Mouse (Mus musculus) limb, embryonic 12.5 days (tissue): ENCODE measurements around the gene Trim15. TPM values are rescaled to one million over a fixed set of nuclear protein-coding genes. Genes with fewer than 3 reads are reported as not detected.

Experiments
- ATAC-seq: fragments of 200-750 bp; cut with Nextera tagmentation; 2 replicates; pipeline ENCODE4 v1.8.0; 2017; ENCODE audit warnings: low read depth, moderate TSS enrichment; ENCODE audit not compliant: insufficient number of reproducible peaks, insufficient read depth, low FRiP score, low TSS enrichment
- H3K27ac ChIP-seq: fragments of 300-500 bp; sonication (generic); 2 replicates; pipeline ENCODE4 v1.5.1; 2016; ENCODE audit warnings: mild to moderate bottlenecking, moderate library complexity
- H3K27me3 ChIP-seq: fragments of 300-500 bp; sonication (generic); 2 replicates; pipeline ENCODE4 v1.6.1; 2016; ENCODE audit warnings: mild to moderate bottlenecking, moderate library complexity
- H3K36me3 ChIP-seq: fragments of 300-500 bp; sonication (generic); 2 replicates; pipeline ENCODE4 v1.6.1; 2016; ENCODE audit warnings: mild to moderate bottlenecking, moderate library complexity
- H3K4me1 ChIP-seq: fragments of 300-500 bp; sonication (generic); replicated peaks from 2 replicates; pipeline ENCODE4 v1.6.1; 2016
- H3K4me2 ChIP-seq: fragments of 300-500 bp; sonication (generic); 2 replicates; pipeline ENCODE4 v1.6.1; 2016; ENCODE audit warnings: mild to moderate bottlenecking, moderate library complexity
- H3K4me3 ChIP-seq: fragments of 300-500 bp; sonication (generic); replicated peaks from 2 replicates; pipeline ENCODE4 v1.5.1; 2016; ENCODE audit warnings: mild to moderate bottlenecking
- H3K9ac ChIP-seq: fragments of 300-500 bp; sonication (generic); replicated peaks from 2 replicates; pipeline ENCODE4 v1.6.1; 2016; ENCODE audit warnings: mild to moderate bottlenecking, moderate library complexity
- H3K9me3 ChIP-seq: fragments of 300-500 bp; sonication (generic); 2 replicates; pipeline ENCODE4 v1.6.1; 2016; ENCODE audit warnings: mild to moderate bottlenecking, moderate library complexity
- WGBS: fragments of 180-500 bp; shearing (Covaris S2); methylation state at CpG from one replicate; pipeline ENCODE4 v1.1.7; 2016; 5-methylcytosine and 5-hydroxymethylcytosine counted together
- polyA plus RNA-seq: library from polyadenylated mRNA; unstranded; fragments of >200 nt; fragmentation: Nextera tagmentation; extraction: Ambion mirVana; gene quantifications from 2 replicates; pipeline ENCODE4 v1.2.1, GENCODE M21; 2016

Trim15 gene
- polyA plus RNA-seq, 1 experiment from 2014 or later = 0.41 TPM

- Histone ChIP-seq H3K9me3 (no peaks in the 10 kb centered on the region), H3K4me1 (peaks cover 8% of the 10 kb centered on the region; the same call in 1 of the 2 replicates), H3K27ac (no peak within 1 kb of the TSS), H3K9ac (no peak within 1 kb of the TSS), H3K27me3 (peaks cover 38% of the 10 kb centered on the region), H3K4me3 (no peak within 1 kb of the TSS), H3K36me3 (no peaks in the 10 kb centered on the region), H3K4me2 (no peak within 1 kb of the TSS)
- no peak for ATAC-seq
- WGBS = 74% methylated on average over 4 of the region's 4 CpGs
Measured at GRCm38 (mm10) chr17:36869284-36869954, 2.4 kb upstream of the Trim15 start, which contains the start of gene Trim10. Gene Trim10 (plus strand): TSS chr17:36869574.

GRCm38 (mm10) chr17:36868836-36869235 lies 1.8 kb upstream of the Trim15 start:
- 78% methylated on average over 2 of the region's 2 CpGs for WGBS
- Histone ChIP-seq H3K4me1 (peaks cover 8% of the 10 kb centered on the region; the same call in 1 of the 2 replicates), H3K9ac (no peak overlapping the region)

GRCm38 (mm10) chr17:36861680-36862079 lies 5.3 kb downstream of the Trim15 start:
- H3K4me3 ChIP-seq = no peak overlapping the region
- peaks cover 36% of the 10 kb centered on the region for H3K36me3 ChIP-seq
- H3K27ac ChIP-seq = no peak overlapping the region
- no peak for ATAC-seq
- H3K9me3 ChIP-seq = no peaks in the 10 kb centered on the region
- no peak overlapping the region for H3K4me2 ChIP-seq
- WGBS = 49% methylated on average over 2 of the region's 2 CpGs
- peaks cover 2% of the 10 kb centered on the region; the same call in 1 of the 2 replicates for H3K4me1 ChIP-seq
- H3K27me3 ChIP-seq = peaks cover 20% of the 10 kb centered on the region
- no peak overlapping the region for H3K9ac ChIP-seq

More at GRCm38 (mm10) chr17:36868836-36869235, 1.8 kb upstream of the Trim15 start:
- Histone ChIP-seq H3K36me3 (no peaks in the 10 kb centered on the region), H3K9me3 (no peaks in the 10 kb centered on the region), H3K27me3 (peaks cover 38% of the 10 kb centered on the region), H3K4me3 (no peak overlapping the region), H3K4me2 (no peak overlapping the region), H3K27ac (no peak overlapping the region)
- no peak for ATAC-seq

GRCm38 (mm10) chr17:36858181-36858580 lies 8.8 kb downstream of the Trim15 start:
- no peak overlapping the region for H3K4me3 ChIP-seq
- H3K9me3 ChIP-seq = no peaks in the 10 kb centered on the region
- peaks cover 69% of the 10 kb centered on the region for H3K36me3 ChIP-seq
- no peak for ATAC-seq
- WGBS = 90% methylated on average over 3 of the region's 3 CpGs
- H3K4me2 ChIP-seq = no peak overlapping the region
- H3K4me1 ChIP-seq = no peaks in the 10 kb centered on the region; the same call in 1 of the 2 replicates
- no peak overlapping the region for H3K27ac ChIP-seq
- H3K9ac ChIP-seq = no peak overlapping the region
- no peaks in the 10 kb centered on the region for H3K27me3 ChIP-seq

GRCm38 (mm10) chr17:36856236-36856635 lies 10.8 kb downstream of the Trim15 start:
- Histone ChIP-seq H3K36me3 (peaks cover 88% of the 10 kb centered on the region), H3K4me3 (no peak overlapping the region), H3K9ac (no peak overlapping the region), H3K4me1 (no peaks in the 10 kb centered on the region), H3K27me3 (no peaks in the 10 kb centered on the region), H3K4me2 (no peak overlapping the region), H3K9me3 (no peaks in the 10 kb centered on the region), H3K27ac (no peak overlapping the region)
- 93% methylated on average over 4 of the region's 4 CpGs for WGBS
- ATAC-seq = no peak

GRCm38 (mm10) chr17:36855484-36855883 lies 11.5 kb downstream of the Trim15 start:
- Histone ChIP-seq H3K9ac (no peak overlapping the region), H3K27me3 (no peaks in the 10 kb centered on the region), H3K9me3 (no peaks in the 10 kb centered on the region), H3K4me3 (no peak overlapping the region), H3K4me2 (no peak overlapping the region), H3K27ac (no peak overlapping the region), H3K4me1 (no peaks in the 10 kb centered on the region), H3K36me3 (peaks cover 96% of the 10 kb centered on the region)
- ATAC-seq = no peak
- WGBS = 90% methylated on average over 3 of the region's 3 CpGs

- Histone ChIP-seq H3K27ac (no peak overlapping the region), H3K36me3 (peaks cover 63% of the 10 kb centered on the region), H3K4me3 (no peak overlapping the region), H3K9me3 (no peaks in the 10 kb centered on the region), H3K27me3 (no peaks in the 10 kb centered on the region), H3K4me2 (no peak overlapping the region), H3K9ac (no peak overlapping the region), H3K4me1 (no peaks in the 10 kb centered on the region)
- no peak for ATAC-seq
- WGBS = 85% methylated on average over 5 of the region's 5 CpGs
Measured at GRCm38 (mm10) chr17:36851627-36852026, 15.4 kb downstream of the Trim15 start.

GRCm38 (mm10) chr17:36851200-36851599 lies 15.8 kb downstream of the Trim15 start:
- 91% methylated on average over 5 of the region's 5 CpGs for WGBS
- H3K36me3 ChIP-seq = peaks cover 61% of the 10 kb centered on the region

GRCm38 (mm10) chr17:36849992-36850391 lies 17.0 kb downstream of the Trim15 start:
- 95% methylated on average over 2 of the region's 2 CpGs for WGBS

More at GRCm38 (mm10) chr17:36851200-36851599, 15.8 kb downstream of the Trim15 start:
- Histone ChIP-seq H3K4me1 (no peaks in the 10 kb centered on the region), H3K4me2 (no peak overlapping the region), H3K4me3 (no peak overlapping the region), H3K9me3 (no peaks in the 10 kb centered on the region), H3K27ac (no peak overlapping the region), H3K9ac (no peak overlapping the region), H3K27me3 (no peaks in the 10 kb centered on the region)
- no peak for ATAC-seq

GRCm38 (mm10) chr17:36848911-36849310 lies 18.1 kb downstream of the Trim15 start:
- ATAC-seq = no peak
- Histone ChIP-seq H3K4me3 (no peak overlapping the region), H3K9me3 (no peaks in the 10 kb centered on the region), H3K36me3 (peaks cover 51% of the 10 kb centered on the region), H3K27me3 (no peaks in the 10 kb centered on the region), H3K27ac (no peak overlapping the region), H3K4me1 (peaks cover 11% of the 10 kb centered on the region), H3K4me2 (no peak overlapping the region), H3K9ac (no peak overlapping the region)
- 75% methylated on average over 5 of the region's 5 CpGs for WGBS

More at GRCm38 (mm10) chr17:36849992-36850391, 17.0 kb downstream of the Trim15 start:
- H3K4me1 ChIP-seq = no peaks in the 10 kb centered on the region; the same call in 1 of the 2 replicates
- peaks cover 55% of the 10 kb centered on the region for H3K36me3 ChIP-seq
- H3K27me3 ChIP-seq = no peaks in the 10 kb centered on the region
- no peak for ATAC-seq
- no peak overlapping the region for H3K4me3 ChIP-seq
- H3K9ac ChIP-seq = no peak overlapping the region
- no peak overlapping the region for H3K27ac ChIP-seq
- no peak overlapping the region for H3K4me2 ChIP-seq
- no peaks in the 10 kb centered on the region for H3K9me3 ChIP-seq

- Histone ChIP-seq H3K27me3 (no peaks in the 10 kb centered on the region), H3K9me3 (no peaks in the 10 kb centered on the region), H3K27ac (no peak overlapping the region), H3K9ac (no peak overlapping the region), H3K36me3 (peaks cover 14% of the 10 kb centered on the region), H3K4me2 (no peak overlapping the region), H3K4me1 (peaks cover 14% of the 10 kb centered on the region), H3K4me3 (no peak overlapping the region)
- no peak for ATAC-seq
- whole genome bisulfite sequencing = 73% methylated on average over 1 of the region's 1 CpGs
Measured at GRCm38 (mm10) chr17:36844725-36845124, 22.3 kb downstream of the Trim15 start.

- Histone ChIP-seq H3K9ac (no peak overlapping the region), H3K27ac (no peak overlapping the region)
- no peak for ATAC-seq
Measured at GRCm38 (mm10) chr17:36844286-36844719, 22.7 kb downstream of the Trim15 start.

More at GRCm38 (mm10) chr17:36844286-36844719, 22.7 kb downstream of the Trim15 start:
- no peaks in the 10 kb centered on the region for H3K27me3 ChIP-seq
- H3K4me3 ChIP-seq = no peak overlapping the region
- H3K9me3 ChIP-seq = no peaks in the 10 kb centered on the region
- H3K4me2 ChIP-seq = no peak overlapping the region
- H3K4me1 ChIP-seq = peaks cover 17% of the 10 kb centered on the region
- H3K36me3 ChIP-seq = peaks cover 14% of the 10 kb centered on the region
